Mouse (Mus musculus) neural tube, embryonic 14.5 days (tissue): ENCODE measurements around the gene Agrn. TPM values are rescaled to one million over a fixed set of nuclear protein-coding genes. Genes with fewer than 3 reads are reported as not detected.

ENCODE experiments used
- ATAC-seq: fragments of 200-750 bp; cut with Nextera tagmentation; 2 replicates; pipeline ENCODE4 v1.8.0; 2017; ENCODE audit warnings: low read depth, mild to moderate bottlenecking, moderate TSS enrichment, moderate library complexity
- H3K27ac ChIP-seq: fragments of 300-500 bp; sonication (generic); 2 replicates; pipeline ENCODE4 v1.5.1; 2014; ENCODE audit warnings: low read depth, mild to moderate bottlenecking, control low read depth, low read length, moderate library complexity, mixed read lengths
- H3K27me3 ChIP-seq: fragments of 300-500 bp; sonication (generic); 2 replicates; pipeline ENCODE4 v1.6.1; 2014; ENCODE audit warnings: low read length; ENCODE audit not compliant: control insufficient read depth, insufficient read depth
- H3K36me3 ChIP-seq: fragments of 300-500 bp; sonication (generic); 2 replicates; pipeline ENCODE4 v1.6.1; 2014; ENCODE audit warnings: low read length, mixed read lengths; ENCODE audit not compliant: control insufficient read depth, insufficient read depth
- H3K4me1 ChIP-seq: fragments of 300-500 bp; sonication (generic); 2 replicates; pipeline ENCODE4 v1.6.1; 2014; ENCODE audit warnings: low read length; ENCODE audit not compliant: control insufficient read depth, insufficient read depth
- H3K4me2 ChIP-seq: fragments of 300-500 bp; sonication (generic); 2 replicates; pipeline ENCODE4 v1.6.1; 2014; ENCODE audit warnings: mild to moderate bottlenecking, low read depth, low read length, control low read depth
- H3K4me3 ChIP-seq: fragments of 300-500 bp; sonication (generic); 2 replicates; pipeline ENCODE4 v1.5.1; 2014; ENCODE audit warnings: low read depth, low read length, control low read depth, mixed read lengths
- H3K9ac ChIP-seq: fragments of 300-500 bp; sonication (generic); replicated peaks from 2 replicates; pipeline ENCODE4 v1.6.1; 2014; ENCODE audit warnings: low read depth, mild to moderate bottlenecking, control low read depth, low read length, mixed read lengths
- H3K9me3 ChIP-seq: fragments of 300-500 bp; sonication (generic); 2 replicates; pipeline ENCODE4 v1.6.1; 2016; ENCODE audit warnings: low read length; ENCODE audit not compliant: control insufficient read depth
- WGBS: fragments of 180-500 bp; shearing (Covaris S2); extraction: QIAGEN DNeasy Blood & Tissue Kit; methylation state at CpG from one replicate; pipeline ENCODE4 v1.1.7; 2014; 5-methylcytosine and 5-hydroxymethylcytosine counted together
- polyA plus RNA-seq: library from polyadenylated mRNA; unstranded; fragments of >200 nt; fragmentation: Nextera tagmentation; extraction: Ambion mirVana; gene quantifications from 2 replicates; pipeline ENCODE4 v1.2.1, GENCODE M21; 2014

Gene Agrn
- polyA plus RNA-seq, 1 experiment from 2014 or later, result 100 TPM

GRCm38 (mm10) chr4:156208872-156209271, 11.6 kb upstream of the Agrn start:
- Histone ChIP-seq H3K36me3 (no peaks in the 10 kb centered on the region), H3K4me2 (no peak overlapping the region), H3K27me3 (no peaks in the 10 kb centered on the region; the same call in 1 of the 2 replicates), H3K4me1 (peaks cover 4% of the 10 kb centered on the region; the same call in 1 of the 2 replicates), H3K9me3 (no peaks in the 10 kb centered on the region), H3K27ac (no peak overlapping the region), H3K9ac (no peak overlapping the region), H3K4me3 (no peak overlapping the region)
- no peak for ATAC-seq
- 94% methylated on average over 4 of the region's 4 CpGs for WGBS

- Histone ChIP-seq H3K36me3 (no peaks in the 10 kb centered on the region), H3K4me1 (peaks cover 7% of the 10 kb centered on the region; the same call in 1 of the 2 replicates), H3K4me2 (peak overlapping the region; percentile 94), H3K9me3 (no peaks in the 10 kb centered on the region), H3K27me3 (no peaks in the 10 kb centered on the region; the same call in 1 of the 2 replicates), H3K4me3 (peak overlapping the region; percentile 57), H3K27ac (peak overlapping the region; percentile 58; the same call in 1 of the 2 replicates), H3K9ac (peak overlapping the region; percentile 58)
- 0% methylated on average over 49 of the region's 49 CpGs for WGBS
- ATAC-seq, result peak; percentile 58
These were observed 6.3 kb upstream of the Agrn start for GRCm38 (mm10) chr4:156203413-156204131.

- peak within 1 kb of the TSS; percentile 57 for H3K4me3 ChIP-seq
- H3K9me3 ChIP-seq, result no peaks in the 10 kb centered on the region
- H3K27me3 ChIP-seq, result no peaks in the 10 kb centered on the region; the same call in 1 of the 2 replicates
- peaks cover 7% of the 10 kb centered on the region; the same call in 1 of the 2 replicates for H3K4me1 ChIP-seq
- ATAC-seq, result peak; percentile 79
- peak within 1 kb of the TSS; percentile 58 for H3K27ac ChIP-seq
- peak within 1 kb of the TSS; percentile 58 for H3K9ac ChIP-seq
- under 1% methylated on average over 32 of the region's 39 CpGs for WGBS
- no peaks in the 10 kb centered on the region for H3K36me3 ChIP-seq
- peak within 1 kb of the TSS; percentile 94 for H3K4me2 ChIP-seq
These were observed 5.7 kb upstream of the Agrn start, which contains the start of gene AW011738 for GRCm38 (mm10) chr4:156203001-156203412. Gene AW011738, plus strand, starts transcription at chr4:156203304.

- Histone ChIP-seq H3K9me3 (no peaks in the 10 kb centered on the region), H3K9ac (peak overlapping the region; percentile 58), H3K27ac (peak overlapping the region; percentile 58), H3K4me1 (peaks cover 7% of the 10 kb centered on the region; the same call in 1 of the 2 replicates), H3K36me3 (no peaks in the 10 kb centered on the region), H3K27me3 (no peaks in the 10 kb centered on the region; the same call in 1 of the 2 replicates), H3K4me2 (peak overlapping the region; percentile 94), H3K4me3 (peak overlapping the region; percentile 57)
- no peak for ATAC-seq
- WGBS, result 43% methylated on average over 12 of the region's 12 CpGs
These were observed 5.2 kb upstream of the Agrn start for GRCm38 (mm10) chr4:156202462-156202893.

- Histone ChIP-seq H3K9ac (no peak within 1 kb of the TSS), H3K4me3 (no peak within 1 kb of the TSS), H3K27me3 (no peaks in the 10 kb centered on the region; the same call in 1 of the 2 replicates), H3K4me1 (peaks cover 13% of the 10 kb centered on the region), H3K27ac (no peak within 1 kb of the TSS), H3K4me2 (no peak within 1 kb of the TSS), H3K9me3 (no peaks in the 10 kb centered on the region), H3K36me3 (no peaks in the 10 kb centered on the region)
- no peak for ATAC-seq
- 70% methylated on average over 10 of the region's 10 CpGs for WGBS
These were observed 3.6 kb upstream of the Agrn start, which contains the start of gene Isg15 for GRCm38 (mm10) chr4:156200623-156201475. Gene Isg15, minus strand, starts transcription at chr4:156200818.

- under 1% methylated on average over 23 of the region's 26 CpGs for WGBS
- H3K27ac ChIP-seq, result peak overlapping the region; percentile 94
- peak; percentile 92 for ATAC-seq
- H3K36me3 ChIP-seq, result no peaks in the 10 kb centered on the region; the same call in 1 of the 2 replicates
- H3K27me3 ChIP-seq, result no peaks in the 10 kb centered on the region
- H3K4me3 ChIP-seq, result peak overlapping the region; percentile 87
- H3K9me3 ChIP-seq, result no peaks in the 10 kb centered on the region
- peaks cover 35% of the 10 kb centered on the region for H3K4me1 ChIP-seq
- H3K9ac ChIP-seq, result peak overlapping the region; percentile 86
- H3K4me2 ChIP-seq, result peak overlapping the region; percentile 68
These were observed 529 bp upstream of the Agrn start for GRCm38 (mm10) chr4:156197829-156198205.

GRCm38 (mm10) chr4:156195927-156196870, 1.1 kb downstream of the Agrn start:
- Histone ChIP-seq H3K4me3 (peak overlapping the region; percentile 87), H3K27me3 (no peaks in the 10 kb centered on the region), H3K27ac (peak overlapping the region; percentile 76), H3K9me3 (no peaks in the 10 kb centered on the region), H3K4me2 (peak overlapping the region; percentile 68), H3K36me3 (no peaks in the 10 kb centered on the region; the same call in 1 of the 2 replicates), H3K9ac (peak overlapping the region; percentile 86), H3K4me1 (peaks cover 35% of the 10 kb centered on the region)
- WGBS, result 2% methylated on average over 35 of the region's 35 CpGs
- ATAC-seq, result peak; percentile 4; the same call in 1 of the 2 replicates

GRCm38 (mm10) chr4:156194346-156194745, 2.9 kb downstream of the Agrn start:
- peak overlapping the region; percentile 68; the same call in 1 of the 2 replicates for H3K4me2 ChIP-seq
- WGBS, result 35% methylated on average over 6 of the region's 6 CpGs
- no peak overlapping the region for H3K27ac ChIP-seq
- H3K4me3 ChIP-seq, result no peak overlapping the region
- H3K9me3 ChIP-seq, result no peaks in the 10 kb centered on the region
- H3K27me3 ChIP-seq, result no peaks in the 10 kb centered on the region
- peaks cover 39% of the 10 kb centered on the region for H3K4me1 ChIP-seq
- ATAC-seq, result no peak
- H3K9ac ChIP-seq, result no peak overlapping the region
- no peaks in the 10 kb centered on the region; the same call in 1 of the 2 replicates for H3K36me3 ChIP-seq
